Mouse (Mus musculus) mesoderm, embryonic 11.5 days (tissue): Measurements from ENCODE around the gene Prr30.
"Not testable (repeated sequence)": the region's sequence is repeated elsewhere in the genome, so short reads cannot be mapped to it uniquely, and the experiment has no call there.

Source experiments
- DNase-seq: peaks from one replicate; pipeline ENCODE4 v3.0.0-alpha.2; 2012; ENCODE audit warnings: low read depth, low spot score

Prr30 gene

DNA sequence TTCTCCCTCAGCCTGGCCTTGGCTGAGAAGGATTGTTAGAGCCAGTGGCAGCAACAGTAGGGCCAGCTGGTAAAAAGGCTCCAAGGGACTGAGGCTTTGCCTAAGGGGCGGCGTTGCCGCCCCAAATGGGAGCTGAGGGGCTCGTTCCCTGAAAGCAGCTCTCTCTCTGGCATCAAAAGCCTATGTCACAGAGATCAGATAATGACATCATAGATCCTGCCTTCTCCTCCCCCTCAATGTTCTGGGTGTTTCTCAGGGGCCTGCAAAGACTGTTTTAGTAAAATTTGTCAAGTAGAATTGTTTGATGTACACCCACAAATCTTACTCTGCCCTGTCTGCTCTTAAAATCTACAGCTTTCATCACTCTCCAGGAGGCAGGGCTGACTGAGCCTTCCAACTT lies at the start of gene Prr30:
Prr30 (minus strand) TSS at position 101 of the 400 bp plus-strand sequence.
- no peak for DNase-seq

DNA sequence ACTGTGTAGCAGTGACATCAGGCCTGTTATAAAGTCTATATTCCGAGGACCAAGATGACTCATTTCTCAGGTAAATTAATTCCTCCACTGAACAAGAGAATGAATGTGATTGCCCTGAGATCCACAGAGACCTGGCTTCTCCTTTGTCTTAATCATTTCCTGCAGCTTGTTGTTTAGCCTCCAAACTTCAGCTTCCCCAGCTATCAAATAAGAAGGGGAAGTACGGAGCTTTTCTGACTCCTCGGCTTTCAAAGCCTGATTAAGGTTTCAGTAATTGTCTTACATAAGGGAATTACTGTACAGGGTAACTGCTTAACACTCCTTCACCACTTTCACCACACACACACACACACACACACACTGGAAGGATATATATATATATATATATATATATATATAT lies 46.7 kb upstream of the Prr30 start:
- DNase-seq: no peak

GRCm38 (mm10) chr14:101245706-101246105 lies 45.6 kb upstream of the Prr30 start:
- no peak for DNase-seq

DNA sequence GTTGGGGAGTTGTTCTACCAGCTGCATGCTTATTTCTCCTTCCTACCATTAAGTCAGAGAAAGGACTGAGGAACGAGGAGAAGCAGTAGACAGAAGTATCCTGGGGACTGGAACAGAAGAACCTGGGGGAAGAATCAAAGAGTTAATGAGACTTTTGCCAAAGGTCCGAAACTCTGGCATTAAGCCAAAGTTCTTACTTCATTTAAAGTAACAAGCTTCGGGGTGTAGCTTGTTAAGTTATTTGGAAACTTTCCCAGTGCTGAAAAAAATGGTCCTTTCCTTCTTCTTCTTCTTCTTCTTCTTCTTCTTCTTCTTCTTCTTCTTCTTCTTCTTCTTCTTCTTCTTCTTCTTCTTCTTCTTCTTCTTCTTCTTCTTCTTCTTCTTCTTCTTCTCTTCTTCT lies 44.3 kb upstream of the Prr30 start:
- not testable (repeated sequence) for DNase-seq

DNA sequence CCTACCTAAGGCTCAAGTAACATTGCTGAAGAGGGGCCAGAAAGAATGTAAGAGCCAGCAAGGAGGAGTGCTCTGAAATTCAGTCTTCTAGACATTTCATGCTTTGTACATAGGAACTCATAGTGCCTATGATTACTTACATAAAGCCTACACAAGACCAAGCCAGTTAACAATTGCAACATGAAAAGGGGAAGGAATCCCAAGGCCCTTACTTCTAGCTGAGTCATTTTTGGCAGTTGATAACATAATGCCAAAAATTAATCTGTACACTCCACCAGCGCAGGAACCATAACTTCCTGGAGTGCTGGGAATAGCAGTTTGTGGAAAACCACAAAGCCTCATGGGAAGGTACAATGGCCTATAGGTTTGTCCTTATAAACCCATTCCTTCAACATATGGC lies 37.8 kb upstream of the Prr30 start:
- no peak for DNase-seq

GRCm38 (mm10) chr14:101229068-101229467 lies 28.9 kb upstream of the Prr30 start:
- no peak for DNase-seq

DNA sequence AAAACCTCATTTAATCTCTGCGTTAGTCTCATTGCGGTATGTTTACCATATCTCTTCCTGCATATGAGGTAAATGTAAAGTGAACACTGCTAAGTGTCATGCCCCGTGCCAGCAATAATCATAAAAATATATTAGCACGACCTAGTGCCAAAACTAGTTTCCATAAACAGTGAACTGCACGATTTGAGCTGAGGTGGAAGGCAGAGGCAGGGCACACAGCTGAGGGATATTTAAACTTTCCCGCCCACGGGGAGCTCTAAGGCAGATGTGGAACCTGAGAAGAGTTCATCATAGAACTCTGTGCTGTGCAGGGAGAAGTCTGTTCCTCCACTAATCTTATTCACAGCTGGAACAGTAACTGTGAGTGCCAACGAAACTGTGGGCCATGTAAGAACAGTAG lies 22.2 kb upstream of the Prr30 start:
- DNase-seq: peak; percentile 4

GRCm38 (mm10) chr14:101172258-101172657 lies 27.9 kb downstream of the Prr30 start:
- no peak for DNase-seq
